Mouse (Mus musculus) cerebellum, adult 8-10 months (tissue): Measurements from ENCODE around the gene Gtf2f2.
"Not testable (repeated sequence)": the region's sequence is repeated elsewhere in the genome, so short reads cannot be mapped to it uniquely, and the experiment has no call there.

ENCODE experiments used
- DNase-seq: peaks from one replicate; pipeline ENCODE4 v3.0.0; 2022

Gtf2f2 gene

GRCm38 (mm10) chr14:75906931-75907330, 103.7 kb downstream of the Gtf2f2 start:
- no peak for DNase-seq

GRCm38 (mm10) chr14:75904972-75905371, 105.7 kb downstream of the Gtf2f2 start:
- DNase-seq, result no peak

- no peak for DNase-seq
Measured at GRCm38 (mm10) chr14:75903131-75903530, 107.5 kb downstream of the Gtf2f2 start.

- no peak for DNase-seq
Measured at GRCm38 (mm10) chr14:75902013-75902412, 108.7 kb downstream of the Gtf2f2 start.

GRCm38 (mm10) chr14:75900793-75901499, 109.7 kb downstream of the Gtf2f2 start:
- DNase-seq, result no peak

GRCm38 (mm10) chr14:75899566-75899965, 111.1 kb downstream of the Gtf2f2 start:
- peak; percentile 81 for DNase-seq

- no peak for DNase-seq
Measured at GRCm38 (mm10) chr14:75892118-75892517, 118.5 kb downstream of the Gtf2f2 start.

GRCm38 (mm10) chr14:75883873-75884272, 126.8 kb downstream of the Gtf2f2 start:
- DNase-seq, result no peak

- DNase-seq, result no peak
Measured at GRCm38 (mm10) chr14:75883330-75883729, 127.3 kb downstream of the Gtf2f2 start.

- DNase-seq, result no peak
Measured at GRCm38 (mm10) chr14:75881856-75882255, 128.8 kb downstream of the Gtf2f2 start.

- no peak for DNase-seq
Measured at GRCm38 (mm10) chr14:75878980-75879379, 131.7 kb downstream of the Gtf2f2 start.

GRCm38 (mm10) chr14:75877297-75877696, 133.4 kb downstream of the Gtf2f2 start:
- DNase-seq, result no peak

GRCm38 (mm10) chr14:75876320-75877043, 134.2 kb downstream of the Gtf2f2 start:
- DNase-seq, result peak; percentile 74

- no peak for DNase-seq
Measured at GRCm38 (mm10) chr14:75873612-75874011, 137.1 kb downstream of the Gtf2f2 start.

GRCm38 (mm10) chr14:75871750-75872149, 138.9 kb downstream of the Gtf2f2 start:
- DNase-seq, result no peak

GRCm38 (mm10) chr14:75871111-75871510, 139.6 kb downstream of the Gtf2f2 start:
- no peak for DNase-seq

- DNase-seq, result no peak
Measured at GRCm38 (mm10) chr14:75870631-75871030, 140.0 kb downstream of the Gtf2f2 start.

GRCm38 (mm10) chr14:75869769-75870363, 140.8 kb downstream of the Gtf2f2 start:
- no peak for DNase-seq

- not testable (repeated sequence) for DNase-seq
Measured at GRCm38 (mm10) chr14:75868028-75868427, 142.6 kb downstream of the Gtf2f2 start.

- DNase-seq, result no peak
Measured at GRCm38 (mm10) chr14:75866706-75867333, 143.8 kb downstream of the Gtf2f2 start.

GRCm38 (mm10) chr14:75863549-75864409, 146.9 kb downstream of the Gtf2f2 start:
- no peak for DNase-seq

GRCm38 (mm10) chr14:75862701-75863100, 148.0 kb downstream of the Gtf2f2 start:
- no peak for DNase-seq
